12 mouse cellular contexts compared by ENCODE assay signal in genomic region chr19:38504597-38504996, GRCm38 (mm10). TPM values are rescaled to one million over a fixed set of nuclear protein-coding genes. Genes with fewer than 3 reads are reported as not detected.
A peak's percentile ranks its signal among the peaks of the same experiment; 100 is the strongest.
DNase-seq lines count a peak whose midpoint lies in the region; ATAC-seq and TF ChIP-seq lines count a peak whose summit lies in the region.
"Had no signal": no experiment of that assay in that cellular context is flagged by ENCODE, and none has a peak within 500 bp of the region (broad histone marks: within the 10 kb centered on the region; RNA-seq: fewer than 3 reads in every experiment).

No protein-coding gene starts in this region.

- 4% methylated on average over 3 of the region's 3 CpGs for WGBS in liver, adult 2 months
- 23% methylated on average over 3 of the region's 3 CpGs for WGBS in liver, embryonic 11.5 days
- 12% methylated on average over 3 of the region's 3 CpGs for WGBS in heart, embryonic 16.5 days
- 15% methylated on average over 3 of the region's 3 CpGs for WGBS in lung, embryonic 14.5 days
- 10% methylated on average over 3 of the region's 3 CpGs for WGBS in stomach, postnatal 0 days
- 47% methylated on average over 3 of the region's 3 CpGs for WGBS in hindbrain, embryonic 11.5 days

- no peaks in the 10 kb centered on the region for H3K27me3 ChIP-seq in liver, adult 2 months (ENCODE audit: control insufficient read depth, insufficient read depth, low read length)
- no peaks in the 10 kb centered on the region for H3K27me3 ChIP-seq in liver, embryonic 11.5 days (replicated peaks; ENCODE audit: control insufficient read depth, insufficient read depth, low read length)
- H3K27me3 ChIP-seq in heart, embryonic 16.5 days (ENCODE audit: control insufficient read depth, insufficient read depth, low read length), result no peaks in the 10 kb centered on the region
- no peaks in the 10 kb centered on the region for H3K27me3 ChIP-seq in lung, embryonic 14.5 days (ENCODE audit: insufficient read depth, low read length)
- H3K27me3 ChIP-seq in stomach, postnatal 0 days (ENCODE audit: control insufficient read depth, insufficient read depth, low read length), result no peaks in the 10 kb centered on the region
- H3K27me3 ChIP-seq in hindbrain, embryonic 11.5 days (ENCODE audit: control insufficient read depth, insufficient read depth, low read length), result no peaks in the 10 kb centered on the region
- H3K27me3 ChIP-seq: CH12.LX had no signal

- peaks cover 5% of the 10 kb centered on the region; the same call in 1 of the 2 replicates for H3K4me1 ChIP-seq in liver, adult 2 months (ENCODE audit: control insufficient read depth, insufficient read depth, low read length)
- H3K4me1 ChIP-seq in liver, embryonic 11.5 days (replicated peaks; ENCODE audit: control insufficient read depth, insufficient read depth, low read length), result no peaks in the 10 kb centered on the region
- peaks cover 12% of the 10 kb centered on the region for H3K4me1 ChIP-seq in heart, embryonic 16.5 days (ENCODE audit: control insufficient read depth, insufficient read depth, low read length)
- H3K4me1 ChIP-seq in lung, embryonic 14.5 days (ENCODE audit: insufficient read depth), result no peaks in the 10 kb centered on the region
- H3K4me1 ChIP-seq in stomach, postnatal 0 days (replicated peaks; ENCODE audit: control insufficient read depth, insufficient read depth), result no peaks in the 10 kb centered on the region
- H3K4me1 ChIP-seq in hindbrain, embryonic 11.5 days (replicated peaks; ENCODE audit: control insufficient read depth, insufficient read depth, low read length), result no peaks in the 10 kb centered on the region

- TF ChIP-seq CTCF in liver, adult 2 months (IDR thresholded peaks at IDR 0.05; ENCODE audit: low read depth, low read length), result no peak
- TF ChIP-seq CTCF in lung, embryonic 14.5 days (IDR thresholded peaks at IDR 0.05; ENCODE audit: low read depth), result no peak
- no peak for TF ChIP-seq CTCF in stomach, postnatal 0 days (IDR thresholded peaks at IDR 0.05; ENCODE audit: low read depth)

- no peak overlapping the region for H3K4me3 ChIP-seq in liver, adult 2 months (ENCODE audit: insufficient read depth, low read depth, low read length)
- no peak overlapping the region for H3K4me3 ChIP-seq in liver, embryonic 11.5 days (ENCODE audit: low read depth, low read length)
- H3K4me3 ChIP-seq in heart, embryonic 16.5 days (ENCODE audit: low read length), result no peak overlapping the region
- no peak overlapping the region for H3K4me3 ChIP-seq in lung, embryonic 14.5 days (ENCODE audit: low read depth, low read length)
- no peak overlapping the region for H3K4me3 ChIP-seq in stomach, postnatal 0 days (ENCODE audit: low read depth, low read length)
- H3K4me3 ChIP-seq in hindbrain, embryonic 11.5 days (ENCODE audit: low read depth, low read length), result no peak overlapping the region

- no peaks in the 10 kb centered on the region for H3K36me3 ChIP-seq in liver, adult 2 months (ENCODE audit: control insufficient read depth, insufficient read depth, low read length)
- H3K36me3 ChIP-seq in liver, embryonic 11.5 days (ENCODE audit: control insufficient read depth, insufficient read depth, low read length), result no peaks in the 10 kb centered on the region
- no peaks in the 10 kb centered on the region for H3K36me3 ChIP-seq in heart, embryonic 16.5 days (ENCODE audit: control insufficient read depth, insufficient read depth)
- H3K36me3 ChIP-seq in lung, embryonic 14.5 days (ENCODE audit: insufficient read depth), result no peaks in the 10 kb centered on the region
- no peaks in the 10 kb centered on the region for H3K36me3 ChIP-seq in stomach, postnatal 0 days (ENCODE audit: control insufficient read depth, insufficient read depth, low read length)
- no peaks in the 10 kb centered on the region for H3K36me3 ChIP-seq in hindbrain, embryonic 11.5 days (ENCODE audit: control insufficient read depth, insufficient read depth, low read length)

- no peaks in the 10 kb centered on the region; the same call in 1 of the 2 replicates for H3K79me2 ChIP-seq in liver, adult 2 months (ENCODE audit: control insufficient read depth, insufficient read depth, low read length)

- H3K4me2 ChIP-seq in liver, embryonic 11.5 days, result no peak overlapping the region
- no peak overlapping the region for H3K4me2 ChIP-seq in heart, embryonic 16.5 days (ENCODE audit: low read depth, low read length)
- no peak overlapping the region for H3K4me2 ChIP-seq in lung, embryonic 14.5 days
- no peak overlapping the region for H3K4me2 ChIP-seq in stomach, postnatal 0 days (replicated peaks; ENCODE audit: low read depth)
- H3K4me2 ChIP-seq in hindbrain, embryonic 11.5 days (replicated peaks; ENCODE audit: low read depth, low read length), result no peak overlapping the region

- no peak for ATAC-seq in liver, embryonic 11.5 days (replicated peaks; ENCODE audit: low FRiP score)
- ATAC-seq in heart, embryonic 16.5 days (replicated peaks; ENCODE audit: extremely low read depth, insufficient read depth, low FRiP score), result peak; percentile 67; the same call in 1 of the 2 replicates
- no peak; the same call in 1 of the 2 replicates for ATAC-seq in lung, embryonic 14.5 days (ENCODE audit: insufficient read depth)
- peak; percentile 93 for ATAC-seq in stomach, postnatal 0 days (ENCODE audit: low FRiP score, low TSS enrichment)
- ATAC-seq in hindbrain, embryonic 11.5 days (ENCODE audit: low FRiP score), result no peak

- TF ChIP-seq EP300 in stomach, postnatal 0 days (optimal IDR thresholded peaks at IDR 0.05), result no peak

- TF ChIP-seq POLR2A in liver, adult 2 months (IDR thresholded peaks at IDR 0.05; ENCODE audit: extremely low read depth, insufficient read depth, low read length), result no peak

- DNase-seq in liver, adult 2 months (ENCODE audit: extremely low read depth, low read depth, low spot score), result peak; percentile 50
- DNase-seq in liver, embryonic 11.5 days (ENCODE audit: low spot score), result no peak
- DNase-seq in lung, embryonic 14.5 days, result peak; percentile 24
- DNase-seq in stomach, postnatal 0 days (ENCODE audit: low spot score), result peak; percentile 71
- no peak for DNase-seq in hindbrain, embryonic 11.5 days (ENCODE audit: low spot score)
- DNase-seq in c-Kit-positive CD71-positive TER-119-positive erythroid progenitor cells, embryonic 14.5 days (ENCODE audit: low spot score), result no peak
- no peak for DNase-seq in adrenal gland, postnatal 25 days
- DNase-seq: gastrocnemius, postnatal 10 days had no signal

- no peak overlapping the region for H3K9ac ChIP-seq in liver, adult 2 months (ENCODE audit: low read depth, low read length)
- no peak overlapping the region for H3K9ac ChIP-seq in liver, embryonic 11.5 days (ENCODE audit: low read depth, low read length)
- H3K9ac ChIP-seq in heart, embryonic 16.5 days (ENCODE audit: low read length), result no peak overlapping the region
- H3K9ac ChIP-seq in lung, embryonic 14.5 days, result no peak overlapping the region
- H3K9ac ChIP-seq in stomach, postnatal 0 days (ENCODE audit: low read length), result no peak overlapping the region
- H3K9ac ChIP-seq in hindbrain, embryonic 11.5 days (ENCODE audit: low read depth, low read length), result no peak overlapping the region

- H3K9me3 ChIP-seq in liver, embryonic 11.5 days (ENCODE audit: control insufficient read depth, low read length), result no peaks in the 10 kb centered on the region
- H3K9me3 ChIP-seq in heart, embryonic 16.5 days (replicated peaks; ENCODE audit: control insufficient read depth, low read length), result no peaks in the 10 kb centered on the region; the same call in 1 of the 2 replicates
- no peaks in the 10 kb centered on the region; the same call in 1 of the 2 replicates for H3K9me3 ChIP-seq in lung, embryonic 14.5 days (ENCODE audit: low read depth, low read length)
- H3K9me3 ChIP-seq in stomach, postnatal 0 days (ENCODE audit: control insufficient read depth, low read length), result no peaks in the 10 kb centered on the region
- H3K9me3 ChIP-seq in hindbrain, embryonic 11.5 days (ENCODE audit: control insufficient read depth, low read length), result no peaks in the 10 kb centered on the region; the same call in 1 of the 2 replicates

- H3K27ac ChIP-seq in liver, adult 2 months (replicated peaks; ENCODE audit: insufficient read depth, low read depth, low read length), result no peak overlapping the region
- H3K27ac ChIP-seq in liver, embryonic 11.5 days (ENCODE audit: low read depth, low read length), result no peak overlapping the region
- no peak overlapping the region for H3K27ac ChIP-seq in heart, embryonic 16.5 days (ENCODE audit: low read length)
- no peak overlapping the region; the same call in 1 of the 2 replicates for H3K27ac ChIP-seq in lung, embryonic 14.5 days (ENCODE audit: low read depth)
- no peak overlapping the region for H3K27ac ChIP-seq in stomach, postnatal 0 days (replicated peaks)
- no peak overlapping the region for H3K27ac ChIP-seq in hindbrain, embryonic 11.5 days (ENCODE audit: low read depth, low read length)
- H3K27ac ChIP-seq: kidney, postnatal 0 days had no signal

RNA-seq across cellular contexts. Expression of gene Plce1, which starts 23.7 kb away (rescaled TPM):
- total RNA-seq in liver, adult 2 months (2014; rRNA removed), result 8.6 and 8.9 TPM in 2 replicates
- polyA plus RNA-seq in liver, adult 2 months (2012; rRNA removed), result 1.7 and 1.9 TPM in 2 replicates
- polyA plus RNA-seq in liver, embryonic 11.5 days (2014; fragmentation: Nextera tagmentation; extraction: Ambion mirVana), result 1.1 and 1.9 TPM in 2 replicates
- 5.8 and 7.7 TPM in 2 replicates for polyA plus RNA-seq in heart, embryonic 16.5 days (2015; fragmentation: Nextera tagmentation; extraction: Ambion mirVana)
- polyA plus RNA-seq in lung, embryonic 14.5 days (2014; fragmentation: Nextera tagmentation; extraction: Ambion mirVana), result 3.8 and 4.5 TPM in 2 replicates
- 6.2 and 7.2 TPM in 2 replicates for polyA plus RNA-seq in stomach, postnatal 0 days (2015; fragmentation: Nextera tagmentation; extraction: Ambion mirVana)
- 6.1 and 6.9 TPM in 2 replicates for polyA plus RNA-seq in hindbrain, embryonic 11.5 days (2014; fragmentation: Nextera tagmentation; extraction: Ambion mirVana)
- 4.0 and 4.7 TPM in 2 replicates for total RNA-seq in adrenal gland, postnatal 25 days (2021)
- total RNA-seq: monocyte, adult 5-6 weeks had no signal

Comparison
In these comparisons a context has a peak if more than half of its experiments do, and no peak if none do; other contexts are left out.
1. DNase-seq: peak in liver, adult 2 months (single experiment), lung, embryonic 14.5 days (single experiment) and stomach, postnatal 0 days (single experiment); none in liver, embryonic 11.5 days (single experiment), hindbrain, embryonic 11.5 days (single experiment), c-Kit-positive CD71-positive TER-119-positive erythroid progenitor cells, embryonic 14.5 days (single experiment) and adrenal gland, postnatal 25 days (single experiment).
2. ATAC-seq: peak in heart, embryonic 16.5 days (single experiment) and stomach, postnatal 0 days (single experiment); none in liver, embryonic 11.5 days (single experiment), lung, embryonic 14.5 days (single experiment) and hindbrain, embryonic 11.5 days (single experiment).